Comparison of ENCODE assay signal across 10 mouse cellular contexts in genomic region chr3:58653907-58654306, GRCm38 (mm10). TPM values are rescaled to one million over a fixed set of nuclear protein-coding genes. Genes with fewer than 3 reads are reported as not detected.
A peak's percentile ranks its signal among the peaks of the same experiment; 100 is the strongest.
DNase-seq lines count a peak whose midpoint lies in the region; ATAC-seq and TF ChIP-seq lines count a peak whose summit lies in the region.
"Had no signal": no experiment of that assay in that cellular context is flagged by ENCODE, and none has a peak within 500 bp of the region (broad histone marks: within the 10 kb centered on the region; RNA-seq: fewer than 3 reads in every experiment).

No protein-coding gene starts in this region.

- no peaks in the 10 kb centered on the region for H3K9me3 ChIP-seq in embryonic facial prominence, embryonic 11.5 days (replicated peaks; ENCODE audit: control insufficient read depth, low read length)
- H3K9me3 ChIP-seq in embryonic facial prominence, embryonic 10.5 days: no peaks in the 10 kb centered on the region
- H3K9me3 ChIP-seq in limb, embryonic 14.5 days (ENCODE audit: control insufficient read depth, low read length): no peaks in the 10 kb centered on the region
- H3K9me3 ChIP-seq in limb, embryonic 10.5 days (replicated peaks): no peaks in the 10 kb centered on the region
- H3K9me3 ChIP-seq in midbrain, embryonic 13.5 days: no peaks in the 10 kb centered on the region
- H3K9me3 ChIP-seq: forebrain, embryonic 13.5 days; neural tube, embryonic 12.5 days had no signal

- no peak overlapping the region for H3K4me3 ChIP-seq in embryonic facial prominence, embryonic 11.5 days (ENCODE audit: low read depth, low read length)
- H3K4me3 ChIP-seq in embryonic facial prominence, embryonic 10.5 days: no peak overlapping the region
- H3K4me3 ChIP-seq in limb, embryonic 14.5 days (replicated peaks; ENCODE audit: low read length): no peak overlapping the region
- H3K4me3 ChIP-seq in limb, embryonic 10.5 days: no peak overlapping the region
- H3K4me3 ChIP-seq in midbrain, embryonic 13.5 days (replicated peaks): no peak overlapping the region
- H3K4me3 ChIP-seq: forebrain, embryonic 13.5 days; neural tube, embryonic 12.5 days had no signal

- WGBS in embryonic facial prominence, embryonic 11.5 days: 69% methylated on average over 5 of the region's 5 CpGs
- 68% methylated on average over 5 of the region's 5 CpGs for WGBS in embryonic facial prominence, embryonic 10.5 days
- WGBS in limb, embryonic 14.5 days: 66% methylated on average over 4 of the region's 5 CpGs
- 65% methylated on average over 5 of the region's 5 CpGs for WGBS in limb, embryonic 10.5 days
- 65% methylated on average over 5 of the region's 5 CpGs for WGBS in midbrain, embryonic 13.5 days

- H3K27ac ChIP-seq in embryonic facial prominence, embryonic 11.5 days (replicated peaks; ENCODE audit: low read depth, low read length): no peak overlapping the region
- no peak overlapping the region for H3K27ac ChIP-seq in embryonic facial prominence, embryonic 10.5 days (replicated peaks)
- no peak overlapping the region for H3K27ac ChIP-seq in limb, embryonic 14.5 days (replicated peaks; ENCODE audit: low read depth, low read length)
- H3K27ac ChIP-seq in limb, embryonic 10.5 days: no peak overlapping the region
- H3K27ac ChIP-seq in midbrain, embryonic 13.5 days: no peak overlapping the region
- H3K27ac ChIP-seq: forebrain, embryonic 13.5 days; neural tube, embryonic 12.5 days had no signal

- no peak overlapping the region for H3K9ac ChIP-seq in embryonic facial prominence, embryonic 11.5 days (replicated peaks; ENCODE audit: low read length)
- H3K9ac ChIP-seq in limb, embryonic 14.5 days (ENCODE audit: low read depth, low read length, severe bottlenecking): no peak overlapping the region
- no peak overlapping the region for H3K9ac ChIP-seq in midbrain, embryonic 13.5 days (replicated peaks)
- H3K9ac ChIP-seq: forebrain, embryonic 13.5 days; neural tube, embryonic 12.5 days had no signal

- no peaks in the 10 kb centered on the region for H3K4me1 ChIP-seq in embryonic facial prominence, embryonic 11.5 days (ENCODE audit: control insufficient read depth, insufficient read depth, low read length)
- peaks cover 3% of the 10 kb centered on the region; the same call in 1 of the 2 replicates for H3K4me1 ChIP-seq in embryonic facial prominence, embryonic 10.5 days
- H3K4me1 ChIP-seq in limb, embryonic 14.5 days (ENCODE audit: control insufficient read depth, insufficient read depth, low read length): no peaks in the 10 kb centered on the region
- H3K4me1 ChIP-seq in limb, embryonic 10.5 days: no peaks in the 10 kb centered on the region
- no peaks in the 10 kb centered on the region for H3K4me1 ChIP-seq in midbrain, embryonic 13.5 days (replicated peaks)
- H3K4me1 ChIP-seq: forebrain, embryonic 13.5 days; neural tube, embryonic 12.5 days had no signal

- H3K36me3 ChIP-seq in embryonic facial prominence, embryonic 11.5 days (replicated peaks; ENCODE audit: control insufficient read depth, insufficient read depth, low read depth, low read length): no peaks in the 10 kb centered on the region
- H3K36me3 ChIP-seq in embryonic facial prominence, embryonic 10.5 days (replicated peaks): no peaks in the 10 kb centered on the region
- H3K36me3 ChIP-seq in limb, embryonic 14.5 days (ENCODE audit: control insufficient read depth, insufficient read depth, low read length): no peaks in the 10 kb centered on the region
- H3K36me3 ChIP-seq in limb, embryonic 10.5 days: no peaks in the 10 kb centered on the region
- no peaks in the 10 kb centered on the region for H3K36me3 ChIP-seq in midbrain, embryonic 13.5 days
- H3K36me3 ChIP-seq: neural tube, embryonic 12.5 days had no signal

- no peak for TF ChIP-seq POLR2A in limb, embryonic 14.5 days (IDR thresholded peaks at IDR 0.05; ENCODE audit: borderline replicate concordance, extremely low read depth, insufficient read depth, insufficient read length)

- H3K27me3 ChIP-seq in embryonic facial prominence, embryonic 11.5 days (ENCODE audit: control insufficient read depth, insufficient read depth, low read length): no peaks in the 10 kb centered on the region
- H3K27me3 ChIP-seq in embryonic facial prominence, embryonic 10.5 days (replicated peaks; ENCODE audit: low read depth, poor library complexity, severe bottlenecking): no peaks in the 10 kb centered on the region
- no peaks in the 10 kb centered on the region for H3K27me3 ChIP-seq in limb, embryonic 14.5 days (ENCODE audit: control insufficient read depth, insufficient read depth, low read length)
- no peaks in the 10 kb centered on the region for H3K27me3 ChIP-seq in limb, embryonic 10.5 days (ENCODE audit: low read depth, poor library complexity, severe bottlenecking)
- H3K27me3 ChIP-seq in midbrain, embryonic 13.5 days: no peaks in the 10 kb centered on the region
- H3K27me3 ChIP-seq: forebrain, embryonic 13.5 days; neural tube, embryonic 12.5 days had no signal

- no peak for ATAC-seq in embryonic facial prominence, embryonic 11.5 days (replicated peaks; ENCODE audit: insufficient number of reproducible peaks, low FRiP score, low TSS enrichment, low read depth)
- ATAC-seq in limb, embryonic 14.5 days (ENCODE audit: low FRiP score, low read depth): no peak
- ATAC-seq in megakaryocyte progenitor cell, adult 5-6 weeks (replicated peaks; ENCODE audit: poor library complexity): peak; percentile 49; the same call in 1 of the 2 replicates
- no peak; the same call in 1 of the 2 replicates for ATAC-seq in granulocyte monocyte progenitor cell, adult 5-6 weeks (replicated peaks; ENCODE audit: poor library complexity, severe bottlenecking)
- ATAC-seq in midbrain, embryonic 13.5 days: no peak
- ATAC-seq: forebrain, embryonic 13.5 days had no signal

- H3K4me2 ChIP-seq in embryonic facial prominence, embryonic 11.5 days (ENCODE audit: low read depth, low read length): no peak overlapping the region
- no peak overlapping the region for H3K4me2 ChIP-seq in limb, embryonic 14.5 days (replicated peaks; ENCODE audit: low read depth, low read length, severe bottlenecking)
- H3K4me2 ChIP-seq in midbrain, embryonic 13.5 days (replicated peaks): no peak overlapping the region
- H3K4me2 ChIP-seq: forebrain, embryonic 13.5 days; neural tube, embryonic 12.5 days had no signal

- peak; percentile 19 for DNase-seq in embryonic facial prominence, embryonic 11.5 days (ENCODE audit: low spot score)
- DNase-seq in embryonic facial prominence, embryonic 10.5 days (ENCODE audit: low spot score): no peak
- DNase-seq in limb, embryonic 14.5 days (ENCODE audit: low spot score): peak; percentile 16
- no peak for DNase-seq in limb, embryonic 10.5 days (ENCODE audit: low spot score)
- DNase-seq in T-cell, adult 2 months (ENCODE audit: low spot score): peak; percentile 15

RNA-seq across cellular contexts. Expression of gene Erich6, which starts 16.9 kb away (rescaled TPM):
- 0.10 TPM in 1 of 2 replicates, not detected in the other for polyA plus RNA-seq in embryonic facial prominence, embryonic 11.5 days (2014; fragmentation: Nextera tagmentation; extraction: Ambion mirVana)
- not detected in 2 replicates for polyA plus RNA-seq in embryonic facial prominence, embryonic 10.5 days (2016; fragmentation: Nextera tagmentation; extraction: Ambion mirVana)
- 0.09 and 0.21 TPM in 2 replicates for polyA plus RNA-seq in limb, embryonic 14.5 days (2012; rRNA removed)
- polyA plus RNA-seq in limb, embryonic 14.5 days (2014; fragmentation: Nextera tagmentation; extraction: Ambion mirVana): not detected in 2 replicates
- not detected in 2 replicates for polyA plus RNA-seq in limb, embryonic 10.5 days (2016; fragmentation: Nextera tagmentation; extraction: Ambion mirVana)
- total RNA-seq in megakaryocyte progenitor cell, adult 5-6 weeks (2015): 0.20 TPM in 1 of 2 replicates, not detected in the other
- total RNA-seq in megakaryocyte progenitor cell, adult 5-6 weeks (2017): not detected in 2 replicates
- not detected in 2 replicates for total RNA-seq in granulocyte monocyte progenitor cell, adult 5-6 weeks (2014; fragmentation: Nextera tagmentation)
- not detected in 2 replicates for total RNA-seq in granulocyte monocyte progenitor cell, adult 5-6 weeks (2017)
- polyA plus RNA-seq in midbrain, embryonic 13.5 days (2015; fragmentation: Nextera tagmentation; extraction: Ambion mirVana): 0.09 and 0.12 TPM in 2 replicates

RNA-seq across cellular contexts. Expression of gene Siah2, which starts 38.3 kb away (rescaled TPM):
- polyA plus RNA-seq in embryonic facial prominence, embryonic 11.5 days (2014; fragmentation: Nextera tagmentation; extraction: Ambion mirVana): 3.2 and 4.1 TPM in 2 replicates
- 2.1 and 2.7 TPM in 2 replicates for polyA plus RNA-seq in embryonic facial prominence, embryonic 10.5 days (2016; fragmentation: Nextera tagmentation; extraction: Ambion mirVana)
- polyA plus RNA-seq in limb, embryonic 14.5 days (2012; rRNA removed): 12.2 and 16.9 TPM in 2 replicates
- 7.5 and 10.7 TPM in 2 replicates for polyA plus RNA-seq in limb, embryonic 14.5 days (2014; fragmentation: Nextera tagmentation; extraction: Ambion mirVana)
- 2.0 and 2.2 TPM in 2 replicates for polyA plus RNA-seq in limb, embryonic 10.5 days (2016; fragmentation: Nextera tagmentation; extraction: Ambion mirVana)
- total RNA-seq in megakaryocyte progenitor cell, adult 5-6 weeks (2015): 16.0 and 21.2 TPM in 2 replicates
- 7.0 and 10.5 TPM in 2 replicates for total RNA-seq in megakaryocyte progenitor cell, adult 5-6 weeks (2017)
- 8.3 and 9.4 TPM in 2 replicates for total RNA-seq in granulocyte monocyte progenitor cell, adult 5-6 weeks (2014; fragmentation: Nextera tagmentation)
- 8.7 and 13.8 TPM in 2 replicates for total RNA-seq in granulocyte monocyte progenitor cell, adult 5-6 weeks (2017)
- polyA plus RNA-seq in midbrain, embryonic 13.5 days (2015; fragmentation: Nextera tagmentation; extraction: Ambion mirVana): 5.8 and 5.9 TPM in 2 replicates

Comparison
In these comparisons a context has a peak if more than half of its experiments do, and no peak if none do; other contexts are left out.
1. DNase-seq: peak in embryonic facial prominence, embryonic 11.5 days (single experiment), limb, embryonic 14.5 days (single experiment) and T-cell, adult 2 months (single experiment); none in embryonic facial prominence, embryonic 10.5 days (single experiment) and limb, embryonic 10.5 days (single experiment).